Mouse (Mus musculus) kidney, embryonic 14.5 days (tissue): ENCODE data around the gene Isoc2a. TPM values are rescaled to one million over a fixed set of nuclear protein-coding genes. Genes with fewer than 3 reads are reported as not detected.

Experiments
- ATAC-seq: fragments of 200-750 bp; cut with Nextera tagmentation; 2 replicates; pipeline ENCODE4 v1.8.0; 2017; ENCODE audit warnings: moderate number of reproducible peaks, mild to moderate bottlenecking, moderate TSS enrichment, moderate library complexity; ENCODE audit not compliant: low FRiP score, low TSS enrichment
- H3K27ac ChIP-seq: fragments of 300-500 bp; sonication (generic); 2 replicates; pipeline ENCODE4 v1.5.1; 2014; ENCODE audit warnings: low read depth, mild to moderate bottlenecking, low read length, moderate library complexity, mixed read lengths
- H3K27me3 ChIP-seq: fragments of 300-500 bp; sonication (generic); 2 replicates; pipeline ENCODE4 v1.6.1; 2014; ENCODE audit warnings: mild to moderate bottlenecking, low read length; ENCODE audit not compliant: control insufficient read depth, insufficient read depth
- H3K36me3 ChIP-seq: fragments of 300-500 bp; sonication (generic); 2 replicates; pipeline ENCODE4 v1.6.1; 2014; ENCODE audit warnings: low read length, mixed read lengths; ENCODE audit not compliant: control insufficient read depth, insufficient read depth
- H3K4me1 ChIP-seq: fragments of 300-500 bp; sonication (generic); 2 replicates; pipeline ENCODE4 v1.6.1; 2014; ENCODE audit warnings: low read length, mixed read lengths; ENCODE audit not compliant: control insufficient read depth, insufficient read depth
- H3K4me2 ChIP-seq: fragments of 300-500 bp; sonication (generic); replicated peaks from 2 replicates; pipeline ENCODE4 v1.6.1; 2014; ENCODE audit warnings: low read depth, mild to moderate bottlenecking, low read length
- H3K4me3 ChIP-seq: fragments of 300-500 bp; sonication (generic); 2 replicates; pipeline ENCODE4 v1.5.1; 2014; ENCODE audit warnings: mild to moderate bottlenecking, low read length
- H3K9ac ChIP-seq: fragments of 300-500 bp; sonication (generic); 2 replicates; pipeline ENCODE4 v1.6.1; 2014; ENCODE audit warnings: low read depth, mild to moderate bottlenecking, low read length, moderate library complexity
- H3K9me3 ChIP-seq: fragments of 300-500 bp; sonication (generic); 2 replicates; pipeline ENCODE4 v1.6.1; 2016; ENCODE audit warnings: low read length; ENCODE audit not compliant: control insufficient read depth
- WGBS: fragments of 180-500 bp; shearing (Covaris S2); extraction: QIAGEN DNeasy Blood & Tissue Kit; methylation state at CpG from one replicate; pipeline ENCODE4 v1.1.7; 2014; 5-methylcytosine and 5-hydroxymethylcytosine counted together
- polyA plus RNA-seq: library from polyadenylated mRNA; unstranded; fragments of >200 nt; fragmentation: Nextera tagmentation; extraction: Ambion mirVana; gene quantifications from 2 replicates; pipeline ENCODE4 v1.2.1, GENCODE M21; 2014

Isoc2a gene
- polyA plus RNA-seq, 1 experiment from 2014 or later = 0.95 TPM

DNA sequence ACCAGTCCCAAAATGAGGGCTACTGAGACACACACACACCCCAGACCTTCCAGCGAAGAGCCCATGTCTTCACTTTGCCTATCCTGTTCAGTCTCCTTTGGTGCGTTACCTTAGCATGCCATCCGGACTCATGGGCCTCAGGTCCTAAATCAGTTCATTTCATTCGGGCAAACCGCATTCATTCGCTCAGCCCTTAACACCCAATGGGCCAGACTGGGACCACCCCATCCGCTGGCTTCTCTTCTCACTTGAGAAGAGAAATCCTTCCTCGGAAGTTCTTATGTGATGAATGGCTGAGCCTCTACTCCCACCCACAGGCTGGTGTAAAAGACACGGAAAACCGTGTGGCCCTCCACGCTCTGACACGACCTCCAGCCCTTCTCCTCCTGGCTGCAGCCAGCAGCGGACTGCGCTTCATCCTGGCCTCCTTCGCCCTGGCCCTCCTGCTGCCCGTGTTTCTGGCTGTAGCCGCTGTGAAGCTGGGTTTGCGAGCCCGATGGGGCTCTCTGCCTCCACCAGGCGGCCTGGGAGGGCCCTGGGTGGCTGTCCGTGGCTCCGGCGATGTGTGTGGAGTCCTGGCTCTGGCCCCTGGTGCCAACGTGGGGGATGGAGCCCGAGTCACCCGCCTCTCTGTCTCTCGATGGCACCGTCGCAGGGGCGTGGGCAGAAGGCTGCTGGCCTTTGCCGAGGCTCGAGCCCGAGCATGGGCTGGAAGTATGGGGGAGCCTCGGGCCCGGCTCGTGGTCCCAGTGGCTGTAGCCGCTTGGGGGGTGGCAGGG lies 46.8 kb downstream of the Isoc2a start:
- Histone ChIP-seq H3K4me3 (peak overlapping the region; percentile 26), H3K9ac (peak overlapping the region; percentile 50), H3K4me1 (peaks cover 52% of the 10 kb centered on the region), H3K9me3 (no peaks in the 10 kb centered on the region), H3K27me3 (no peaks in the 10 kb centered on the region), H3K27ac (peak overlapping the region; percentile 94), H3K36me3 (peaks cover 23% of the 10 kb centered on the region), H3K4me2 (peak overlapping the region; percentile 51)
- 4% methylated on average over 37 of the region's 37 CpGs for WGBS
- ATAC-seq = peak; percentile 0; the same call in 1 of the 2 replicates

DNA sequence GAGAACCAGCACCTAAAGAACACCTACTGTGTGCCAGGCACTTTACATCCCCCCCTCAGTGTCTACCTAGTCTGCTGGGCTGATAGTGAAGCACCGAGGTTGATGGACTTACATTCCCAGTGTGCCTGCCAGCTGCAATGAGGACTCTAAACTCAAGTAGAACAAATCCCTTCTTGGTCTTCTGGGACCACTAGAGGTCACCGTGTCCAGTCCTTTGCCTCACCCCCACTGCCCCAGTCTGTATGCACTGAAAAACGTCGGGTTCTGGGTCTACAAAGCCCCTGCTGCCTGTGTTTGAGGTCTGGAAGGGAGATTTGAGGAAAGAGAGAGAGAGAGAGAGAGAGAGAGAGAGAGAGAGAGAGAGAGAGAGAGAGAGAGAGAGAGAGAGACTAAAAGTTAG lies 47.5 kb downstream of the Isoc2a start:
- Histone ChIP-seq H3K9me3 (no peaks in the 10 kb centered on the region), H3K9ac (peak overlapping the region; percentile 50), H3K27me3 (no peaks in the 10 kb centered on the region), H3K27ac (peak overlapping the region; percentile 94), H3K4me1 (peaks cover 52% of the 10 kb centered on the region), H3K36me3 (peaks cover 16% of the 10 kb centered on the region), H3K4me3 (no peak overlapping the region), H3K4me2 (peak overlapping the region; percentile 51; the same call in 1 of the 2 replicates)
- 3% methylated on average over 4 of the region's 4 CpGs for WGBS
- ATAC-seq = no peak

DNA sequence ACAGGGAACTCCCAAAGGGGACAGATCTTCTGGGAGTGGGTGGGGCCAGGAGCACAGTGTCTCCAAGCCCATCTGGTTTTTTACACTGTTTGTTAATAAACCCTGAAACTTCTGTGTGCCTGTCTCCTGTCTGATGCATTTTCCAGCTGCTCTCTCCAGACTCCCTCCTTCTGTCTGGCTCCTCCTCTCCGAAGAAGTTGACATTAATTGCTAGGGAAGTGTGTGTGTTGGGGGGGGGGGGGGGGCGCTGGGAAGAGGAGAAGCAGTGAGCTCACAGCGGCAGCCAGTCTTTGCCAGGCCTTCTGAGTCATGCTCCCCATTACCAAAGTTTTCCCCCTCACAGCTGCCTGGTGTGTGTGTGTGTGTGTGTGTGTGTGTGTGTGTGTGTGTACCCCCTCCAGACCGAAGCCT lies 47.9 kb downstream of the Isoc2a start:
- Histone ChIP-seq H3K4me3 (no peak overlapping the region), H3K4me1 (peaks cover 52% of the 10 kb centered on the region)
- WGBS = 8% methylated on average over 3 of the region's 4 CpGs

DNA sequence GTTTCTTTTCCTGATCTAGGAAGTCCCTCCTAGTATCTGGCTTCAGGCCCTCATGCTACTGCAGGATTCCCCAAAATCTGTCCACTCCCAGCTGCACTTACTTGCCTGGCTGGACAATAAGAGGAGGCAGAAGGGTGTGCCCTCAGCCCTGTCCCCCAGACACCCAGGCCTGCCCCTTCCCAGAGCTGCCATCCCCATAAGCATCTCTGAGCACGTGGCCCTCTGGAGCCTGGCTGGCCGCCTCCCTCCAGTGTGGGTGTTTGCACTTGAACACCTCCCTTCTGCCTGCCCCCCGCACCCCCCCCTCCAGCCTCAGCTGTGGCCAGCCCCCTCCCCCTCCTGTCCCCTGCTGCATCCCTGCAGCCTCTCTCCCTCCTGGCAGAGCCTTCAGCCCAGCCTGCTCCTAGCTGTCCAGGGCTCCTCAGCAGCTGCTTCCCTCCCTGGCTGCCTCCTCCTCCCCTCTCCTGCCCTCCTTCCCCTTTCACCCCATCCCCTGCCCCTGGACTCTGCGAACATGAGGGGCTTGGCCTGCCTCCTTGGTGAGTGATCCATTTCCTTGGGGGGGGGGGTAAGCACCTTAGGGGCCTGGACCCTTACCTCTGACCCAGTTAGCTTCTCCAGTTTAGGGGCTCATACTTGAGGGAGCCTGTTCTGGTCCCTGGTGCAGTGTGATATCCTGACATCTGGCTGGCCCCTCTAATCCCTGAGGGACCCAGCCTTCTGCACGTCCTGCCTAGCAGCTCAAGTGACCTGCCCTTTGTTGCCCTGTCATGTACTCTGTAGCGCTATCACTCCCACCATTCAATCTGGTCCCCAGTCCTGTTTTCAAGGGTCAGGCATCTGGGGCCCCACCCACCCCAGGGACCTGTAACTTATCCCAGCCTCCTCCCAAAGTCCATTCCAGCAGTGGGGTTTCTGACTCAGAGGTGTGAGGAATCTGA lies 48.8 kb downstream of the Isoc2a start, which contains the start of gene Ssc5d:
Gene Ssc5d (plus strand): TSS at position 345 of the 941 bp plus-strand sequence.
- WGBS = 12% methylated on average over 5 of the region's 6 CpGs
- no peaks in the 10 kb centered on the region for H3K9me3 ChIP-seq
- peak within 1 kb of the TSS; percentile 40; the same call in 1 of the 2 replicates for H3K9ac ChIP-seq
- peak within 1 kb of the TSS; percentile 2; the same call in 1 of the 2 replicates for H3K4me2 ChIP-seq
- peak within 1 kb of the TSS; percentile 94 for H3K27ac ChIP-seq
- ATAC-seq = peak; percentile 39
- no peak within 1 kb of the TSS for H3K4me3 ChIP-seq
- H3K36me3 ChIP-seq = peaks cover 3% of the 10 kb centered on the region
- H3K27me3 ChIP-seq = no peaks in the 10 kb centered on the region
- H3K4me1 ChIP-seq = peaks cover 52% of the 10 kb centered on the region

More for the DNA sequence above, 47.9 kb downstream of the Isoc2a start:
- Histone ChIP-seq H3K4me2 (no peak overlapping the region; the same call in 1 of the 2 replicates), H3K9me3 (no peaks in the 10 kb centered on the region), H3K27me3 (no peaks in the 10 kb centered on the region), H3K36me3 (peaks cover 11% of the 10 kb centered on the region), H3K27ac (peak overlapping the region; percentile 94), H3K9ac (peak overlapping the region; percentile 40; the same call in 1 of the 2 replicates)
- ATAC-seq = peak; percentile 37

DNA sequence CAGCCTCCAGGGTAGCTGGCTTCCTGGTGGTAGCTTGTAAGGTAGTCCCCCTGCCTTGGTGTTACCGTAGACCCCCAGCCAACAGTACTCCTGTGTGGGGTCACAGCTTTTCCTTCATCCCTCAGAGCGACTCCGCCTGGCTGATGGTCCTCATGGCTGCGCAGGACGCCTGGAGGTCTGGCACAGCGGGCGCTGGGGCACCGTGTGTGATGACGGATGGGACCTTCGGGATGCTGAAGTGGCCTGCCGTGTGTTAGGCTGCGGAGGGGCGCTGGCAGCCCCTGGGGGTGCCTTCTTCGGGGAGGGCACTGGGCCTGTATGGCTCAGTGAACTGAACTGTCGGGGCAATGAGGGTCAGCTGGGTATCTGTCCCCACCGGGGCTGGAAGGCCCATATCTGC lies 49.9 kb downstream of the Isoc2a start:
- Histone ChIP-seq H3K9ac (no peak overlapping the region), H3K4me3 (no peak overlapping the region), H3K4me1 (peaks cover 51% of the 10 kb centered on the region), H3K9me3 (no peaks in the 10 kb centered on the region), H3K36me3 (no peaks in the 10 kb centered on the region), H3K27ac (no peak overlapping the region), H3K27me3 (no peaks in the 10 kb centered on the region), H3K4me2 (no peak overlapping the region)
- ATAC-seq = no peak
- WGBS = 65% methylated on average over 16 of the region's 16 CpGs

DNA sequence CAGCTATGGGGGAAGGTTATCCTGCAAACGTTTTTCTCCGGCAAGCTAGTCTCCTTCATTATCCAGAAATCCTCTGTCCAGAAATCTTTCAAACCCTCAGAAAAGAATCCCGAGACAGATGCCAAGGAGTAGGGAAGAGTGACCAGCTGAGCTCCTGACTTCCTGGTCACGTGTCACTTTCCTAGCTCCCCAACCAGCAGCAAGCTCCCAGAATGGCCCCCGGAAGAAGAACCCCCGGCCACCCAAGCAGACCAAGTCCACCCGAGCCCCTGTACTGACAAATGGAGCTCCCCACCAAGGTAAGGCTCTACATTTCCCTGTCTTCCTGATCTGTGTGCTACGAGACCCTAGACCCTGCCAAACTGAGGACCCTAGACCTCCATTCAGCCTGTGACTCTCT lies 50.8 kb downstream of the Isoc2a start:
- WGBS = 55% methylated on average over 8 of the region's 8 CpGs
- no peak overlapping the region for H3K27ac ChIP-seq
- H3K9me3 ChIP-seq = no peaks in the 10 kb centered on the region
- peaks cover 45% of the 10 kb centered on the region for H3K4me1 ChIP-seq
- no peak overlapping the region for H3K9ac ChIP-seq
- no peaks in the 10 kb centered on the region for H3K36me3 ChIP-seq
- no peaks in the 10 kb centered on the region for H3K27me3 ChIP-seq
- H3K4me2 ChIP-seq = no peak overlapping the region
- H3K4me3 ChIP-seq = no peak overlapping the region
- no peak for ATAC-seq

DNA sequence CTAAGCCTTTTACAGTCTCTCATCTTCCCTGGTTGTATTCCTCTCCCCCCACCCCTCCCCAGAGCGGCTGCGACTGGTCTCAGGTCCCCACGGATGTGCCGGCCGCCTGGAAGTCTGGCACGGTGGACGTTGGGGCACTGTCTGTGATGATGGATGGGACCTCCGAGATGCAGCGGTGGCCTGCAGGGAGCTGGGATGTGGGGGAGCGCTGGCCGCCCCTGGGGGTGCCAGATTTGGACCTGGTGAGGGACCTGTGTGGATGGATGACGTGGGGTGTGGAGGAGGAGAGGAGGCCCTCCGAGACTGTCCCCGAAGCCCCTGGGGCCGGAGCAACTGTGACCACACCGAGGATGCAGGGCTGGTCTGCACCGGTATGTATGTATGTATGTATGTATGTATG lies 51.4 kb downstream of the Isoc2a start:
- H3K9ac ChIP-seq = peak overlapping the region; percentile 44; the same call in 1 of the 2 replicates
- H3K27me3 ChIP-seq = no peaks in the 10 kb centered on the region
- H3K4me2 ChIP-seq = no peak overlapping the region; the same call in 1 of the 2 replicates
- ATAC-seq = no peak
- no peaks in the 10 kb centered on the region for H3K36me3 ChIP-seq
- H3K9me3 ChIP-seq = no peaks in the 10 kb centered on the region
- no peak overlapping the region for H3K27ac ChIP-seq
- H3K4me1 ChIP-seq = peaks cover 39% of the 10 kb centered on the region
- WGBS = 48% methylated on average over 17 of the region's 17 CpGs
- no peak overlapping the region for H3K4me3 ChIP-seq

DNA sequence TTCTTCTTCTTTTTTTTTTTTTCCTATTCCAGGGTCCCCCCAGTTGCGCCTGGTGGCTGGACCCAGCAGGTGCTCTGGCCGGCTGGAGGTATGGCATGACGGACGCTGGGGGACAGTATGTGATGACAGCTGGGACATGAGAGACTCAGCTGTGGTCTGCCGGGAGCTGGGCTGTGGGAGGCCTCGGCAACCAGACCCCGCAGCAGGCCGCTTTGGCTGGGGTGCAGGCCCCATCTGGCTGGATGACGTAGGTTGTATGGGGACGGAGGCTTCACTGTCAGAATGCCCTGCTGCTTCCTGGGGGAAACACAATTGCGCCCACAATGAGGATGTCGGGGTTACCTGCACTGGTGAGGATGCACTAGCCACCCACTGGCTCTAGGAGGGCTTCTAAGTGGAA lies 56.1 kb downstream of the Isoc2a start:
- Histone ChIP-seq H3K4me2 (no peak overlapping the region), H3K36me3 (no peaks in the 10 kb centered on the region), H3K9me3 (no peaks in the 10 kb centered on the region), H3K27ac (no peak overlapping the region), H3K4me3 (no peak overlapping the region), H3K27me3 (no peaks in the 10 kb centered on the region), H3K4me1 (0 out of 2 replicates have a peak, but pooled peaks cover 3% of the 10 kb centered on the region), H3K9ac (no peak overlapping the region)
- no peak for ATAC-seq
- WGBS = 84% methylated on average over 12 of the region's 12 CpGs
